Mouse (Mus musculus) bone marrow macrophage, adult 2 months (primary cell): ENCODE measurements around the gene Dhrs13.

Experiments
- CTCF ChIP-seq: IDR thresholded peaks from 2 replicates; pipeline ENCODE4 v1.5.1; 2012; ENCODE audit warnings: low read depth, mild to moderate bottlenecking, low read length, moderate library complexity
- POLR2A ChIP-seq: IDR thresholded peaks from 2 replicates; pipeline ENCODE4 v1.6.1; 2012; ENCODE audit warnings: mild to moderate bottlenecking, low read depth, low read length, borderline replicate concordance

DNA sequence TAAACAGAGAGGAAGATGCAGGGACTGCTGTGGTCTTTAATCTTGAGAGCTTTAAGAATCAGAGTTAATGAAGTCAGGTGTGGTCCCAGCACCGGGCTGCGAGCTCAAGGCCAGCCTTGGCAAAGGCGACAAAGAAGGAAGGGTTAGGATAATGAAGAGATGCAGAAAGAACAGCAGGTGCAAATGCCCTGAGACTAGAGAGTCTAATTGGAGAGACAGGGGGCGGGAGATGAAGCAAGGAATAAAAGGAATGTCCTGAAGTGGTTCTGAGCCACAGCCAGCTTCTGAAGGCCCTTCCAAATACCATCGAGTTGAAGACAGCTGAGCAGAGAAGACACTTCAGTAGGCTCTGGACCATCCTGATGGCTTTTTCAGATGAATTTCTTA is 722 bp downstream of the Dhrs13 start:
- TF ChIP-seq CTCF (no peak), POLR2A (no peak)
